Mouse (Mus musculus) natural killer cell, adult 2 months (primary cell): ENCODE data around the gene Olfr1151.

Experiments
- DNase-seq, 2 experiments: peaks; one replicate each; pipeline ENCODE4 v3.0.0; 2022; ENCODE audit warnings: low spot score in 2 of 2

Olfr1151 gene

GRCm38 (mm10) chr2:87855562-87855961 lies at the start of gene Olfr1151:
Gene Olfr1151 (plus strand): TSS chr2:87855862.
- no peak for DNase-seq

GRCm38 (mm10) chr2:87809522-87809921 lies 46.1 kb upstream of the Olfr1151 start, which contains the start of gene Olfr1145:
Gene Olfr1145 (plus strand): TSS chr2:87809822.
- no peak for DNase-seq

DNA sequence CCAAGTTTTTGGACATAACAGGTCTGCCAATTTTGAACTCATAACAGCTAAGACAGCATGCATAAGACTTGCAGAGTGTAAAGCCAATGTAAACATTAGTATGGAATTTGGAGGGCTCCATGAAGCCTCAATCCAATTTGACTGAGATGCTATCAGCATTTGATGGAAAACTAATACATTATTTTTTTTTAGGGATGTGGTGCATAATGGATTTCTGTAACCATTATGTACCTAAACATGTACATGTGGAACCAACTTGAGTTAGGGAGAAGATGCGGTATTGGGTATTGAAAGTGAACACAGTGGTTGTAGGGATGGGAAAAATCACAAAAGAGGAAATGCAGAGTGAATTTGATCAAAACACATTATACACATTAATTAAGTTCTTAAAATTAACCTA lies 25.4 kb upstream of the Olfr1151 start, which contains the start of gene Olfr1148:
Olfr1148 (plus strand) TSS at position 301 of the 400 bp plus-strand sequence.
- no peak for DNase-seq

DNA sequence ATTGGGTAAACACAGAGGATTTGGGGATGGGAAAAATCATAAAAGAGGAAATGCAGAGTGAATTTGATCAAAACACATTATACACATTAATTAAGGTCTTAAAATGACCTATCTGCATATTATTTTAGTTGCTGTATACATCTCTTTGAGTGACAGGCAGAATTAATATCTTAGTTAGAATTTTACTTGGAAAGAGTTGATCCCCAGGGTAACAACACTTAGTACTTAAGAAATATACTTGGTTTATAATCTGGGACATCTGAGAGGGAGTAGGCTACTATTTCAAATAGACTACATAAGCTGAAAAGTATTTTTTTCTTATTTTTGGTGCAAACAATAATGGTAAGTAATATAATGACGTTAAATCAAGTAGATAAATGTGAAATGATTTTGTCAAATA lies 12.0 kb upstream of the Olfr1151 start, which contains the start of gene Olfr1150-ps1:
Olfr1150-ps1 (plus strand) TSS at position 301 of the 400 bp plus-strand sequence.
- DNase-seq: no peak

DNA sequence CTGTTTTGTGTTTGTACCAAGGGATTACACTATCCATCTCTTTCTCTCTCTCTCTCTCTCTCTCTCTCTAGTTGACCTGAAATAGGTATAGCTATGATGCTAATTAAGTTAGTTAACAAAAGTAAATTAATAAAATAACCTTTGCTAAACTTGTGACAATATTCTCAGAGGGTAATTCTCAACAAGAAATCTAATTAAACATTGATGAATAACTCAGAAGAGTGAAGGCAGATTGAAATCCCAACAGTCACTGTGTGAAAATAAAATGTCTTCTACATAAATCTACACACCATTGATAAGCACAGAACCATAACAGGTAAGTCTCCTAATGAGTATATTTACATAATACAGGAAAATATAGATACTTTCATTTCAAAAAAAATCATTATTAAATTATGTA lies 10.5 kb downstream of the Olfr1151 start, which contains the start of gene Olfr1152:
Olfr1152 (plus strand) TSS at position 301 of the 400 bp plus-strand sequence.
- no peak for DNase-seq

DNA sequence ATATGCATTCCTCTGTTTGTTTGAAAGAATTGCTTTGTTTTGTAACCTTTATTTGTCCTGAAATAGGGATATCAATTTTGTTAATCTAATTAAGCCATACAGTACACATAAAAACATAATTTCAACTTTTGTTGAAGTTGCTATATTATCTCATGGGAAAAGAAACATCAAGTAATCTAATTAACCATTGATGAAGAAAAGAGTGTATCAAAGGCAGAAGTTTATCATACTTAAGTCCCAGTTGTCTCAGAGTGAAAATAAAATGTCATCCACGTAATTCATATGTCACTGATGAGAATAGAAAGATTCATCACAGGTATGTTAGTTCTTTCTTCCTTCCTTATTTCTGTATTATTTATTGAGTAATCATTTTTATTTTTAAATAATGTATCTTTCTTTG lies 39.0 kb downstream of the Olfr1151 start, which contains the start of gene Olfr1153:
Olfr1153 (plus strand) TSS at position 301 of the 400 bp plus-strand sequence.
- no peak for DNase-seq

DNA sequence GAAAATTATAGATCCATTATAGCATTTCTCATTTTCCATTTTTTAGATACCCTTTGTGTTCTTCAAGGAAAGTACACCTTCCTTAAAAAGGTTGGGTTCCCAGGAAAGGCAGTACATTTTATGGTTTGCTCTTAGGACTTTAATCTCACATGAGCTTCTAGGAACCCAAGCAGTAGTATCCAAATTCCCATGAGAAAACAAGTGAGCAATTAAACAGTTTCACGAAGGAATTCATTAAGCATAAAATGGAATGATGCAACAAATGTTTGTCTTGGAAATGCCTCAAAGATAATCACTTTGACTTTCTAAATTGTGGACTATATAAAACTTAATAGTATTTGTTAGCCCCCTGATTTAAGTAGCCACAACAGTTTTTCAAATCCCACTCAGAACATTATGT lies 49.4 kb downstream of the Olfr1151 start, which contains the start of gene Olfr1154:
Olfr1154 (minus strand) TSS at position 101 of the 400 bp plus-strand sequence.
- no peak for DNase-seq
